Mouse (Mus musculus) kidney, adult 2 months (tissue): ENCODE results near the gene Rbl2.

ENCODE experiments used
- CTCF ChIP-seq: fragments of 200-500 bp; conservative IDR thresholded peaks from 2 replicates; pipeline ENCODE4 v1.5.1; 2011; ENCODE audit warnings: low read depth, mild to moderate bottlenecking, control low read depth, low read length, moderate library complexity, mixed read lengths; ENCODE audit not compliant: insufficient read depth, insufficient read length
- POLR2A ChIP-seq: fragments of 200-500 bp; IDR thresholded peaks from one replicate; pipeline ENCODE4 v1.6.1; 2011; ENCODE audit warnings: low read depth, low read length, control low read depth

DNA sequence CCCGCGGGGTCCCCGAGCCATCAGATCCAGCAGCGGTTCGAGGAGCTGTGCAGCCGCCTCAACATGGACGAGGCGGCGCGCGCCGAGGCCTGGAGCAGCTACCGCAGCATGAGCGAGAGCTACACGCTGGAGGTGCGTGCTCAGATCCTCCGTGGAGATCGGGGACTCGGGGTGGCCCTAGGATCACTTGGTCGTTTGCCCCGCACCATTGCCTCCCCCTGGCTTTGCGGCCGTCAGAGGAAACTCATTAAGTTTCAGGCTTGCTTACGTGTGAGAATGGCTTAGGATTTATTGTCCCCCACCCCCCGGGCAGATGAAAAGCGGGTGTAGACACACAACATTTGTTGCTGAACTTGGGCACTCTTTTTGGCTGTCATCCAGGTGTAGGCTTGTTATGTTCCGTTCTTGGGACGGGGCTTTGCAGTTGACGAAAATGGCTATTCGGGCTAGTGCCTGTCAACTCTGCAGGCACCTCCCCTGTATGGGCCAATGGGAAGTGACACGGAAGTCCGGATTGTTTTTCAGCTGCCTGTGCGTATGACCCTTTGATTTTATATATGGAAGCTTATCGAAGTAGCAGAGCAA lies 510 bp downstream of the Rbl2 start:
- no peak for TF ChIP-seq CTCF
- TF ChIP-seq POLR2A, result no peak
